Mouse (Mus musculus) midbrain, postnatal 0 days (tissue): ENCODE measurements around the gene Abcb8. TPM values are rescaled to one million over a fixed set of nuclear protein-coding genes. Genes with fewer than 3 reads are reported as not detected.

Source experiments
- ATAC-seq: fragments of 200-750 bp; cut with Nextera tagmentation; 2 replicates; pipeline ENCODE4 v1.8.0; 2017; ENCODE audit warnings: moderate number of reproducible peaks, mild to moderate bottlenecking, moderate TSS enrichment, moderate library complexity; ENCODE audit not compliant: low FRiP score
- DNase-seq: peaks from one replicate; pipeline ENCODE4 v3.0.0-alpha.2; 2015; ENCODE audit warnings: low spot score
- H3K27ac ChIP-seq: fragments of 300-500 bp; sonication (generic); 2 replicates; pipeline ENCODE4 v1.5.1; 2014; ENCODE audit warnings: low read depth, mild to moderate bottlenecking, low read length, mixed read lengths
- H3K27me3 ChIP-seq: fragments of 300-500 bp; sonication (generic); 2 replicates; pipeline ENCODE4 v1.6.1; 2014; ENCODE audit warnings: low read length, control low read depth, mixed read lengths; ENCODE audit not compliant: insufficient read depth
- H3K36me3 ChIP-seq: fragments of 300-500 bp; sonication (generic); 2 replicates; pipeline ENCODE4 v1.6.1; 2014; ENCODE audit warnings: low read length, control low read depth, mixed read lengths; ENCODE audit not compliant: insufficient read depth
- H3K4me1 ChIP-seq: fragments of 300-500 bp; sonication (generic); 2 replicates; pipeline ENCODE4 v1.6.1; 2014; ENCODE audit warnings: mild to moderate bottlenecking, control low read depth, antibody characterized with exemption, low read length, mixed read lengths; ENCODE audit not compliant: insufficient read depth
- H3K4me2 ChIP-seq: fragments of 300-500 bp; sonication (generic); 2 replicates; pipeline ENCODE4 v1.6.1; 2014; ENCODE audit warnings: low read depth, mild to moderate bottlenecking, low read length, mixed read lengths; ENCODE audit not compliant: poor library complexity, severe bottlenecking
- H3K4me3 ChIP-seq: fragments of 300-500 bp; sonication (generic); 2 replicates; pipeline ENCODE4 v1.5.1; 2014; ENCODE audit warnings: low read depth, mild to moderate bottlenecking, low read length, moderate library complexity
- H3K9ac ChIP-seq: fragments of 300-500 bp; sonication (generic); replicated peaks from 2 replicates; pipeline ENCODE4 v1.6.1; 2014; ENCODE audit warnings: mild to moderate bottlenecking, low read length, moderate library complexity, mixed read lengths; ENCODE audit not compliant: poor library complexity, severe bottlenecking
- H3K9me3 ChIP-seq: fragments of 300-500 bp; sonication (generic); 2 replicates; pipeline ENCODE4 v1.6.1; 2016; ENCODE audit warnings: low read length, control low read depth
- CTCF ChIP-seq: IDR thresholded peaks from 2 replicates; pipeline ENCODE4 v1.5.1; 2016; ENCODE audit warnings: antibody characterized with exemption, mild to moderate bottlenecking
- WGBS: fragments of 180-500 bp; shearing (Covaris S2); extraction: QIAGEN DNeasy Blood & Tissue Kit; methylation state at CpG from one replicate; pipeline ENCODE4 v1.1.7; 2014; 5-methylcytosine and 5-hydroxymethylcytosine counted together
- polyA plus RNA-seq: library from polyadenylated mRNA; unstranded; fragments of >200 nt; fragmentation: Nextera tagmentation; extraction: Ambion mirVana; gene quantifications from 2 replicates; pipeline ENCODE4 v1.2.1, GENCODE M21; 2015
- total RNA-seq: library from RNA; depleted of rRNA; stranded (reverse); fragments of >200 nt; gene quantifications from 2 replicates; pipeline ENCODE4 v1.2.3, GENCODE M21; 2014

Abcb8 gene
- total and polyA plus RNA-seq, 2 experiments from 2014 or later, result 42.4 to 71.7 TPM

GRCm38 (mm10) chr5:24442029-24442428 lies 48.6 kb downstream of the Abcb8 start:
- no peak overlapping the region for H3K4me3 ChIP-seq
- peaks cover 32% of the 10 kb centered on the region for H3K36me3 ChIP-seq
- H3K4me1 ChIP-seq, result peaks cover 10% of the 10 kb centered on the region; the same call in 1 of the 2 replicates
- TF ChIP-seq CTCF, result no peak
- DNase-seq (no peak), ATAC-seq (no peak)
- H3K9ac ChIP-seq, result no peak overlapping the region
- no peak overlapping the region for H3K27ac ChIP-seq
- no peaks in the 10 kb centered on the region for H3K9me3 ChIP-seq
- H3K4me2 ChIP-seq, result no peak overlapping the region
- no peaks in the 10 kb centered on the region for H3K27me3 ChIP-seq
- 89% methylated on average over 9 of the region's 9 CpGs for WGBS

DNA sequence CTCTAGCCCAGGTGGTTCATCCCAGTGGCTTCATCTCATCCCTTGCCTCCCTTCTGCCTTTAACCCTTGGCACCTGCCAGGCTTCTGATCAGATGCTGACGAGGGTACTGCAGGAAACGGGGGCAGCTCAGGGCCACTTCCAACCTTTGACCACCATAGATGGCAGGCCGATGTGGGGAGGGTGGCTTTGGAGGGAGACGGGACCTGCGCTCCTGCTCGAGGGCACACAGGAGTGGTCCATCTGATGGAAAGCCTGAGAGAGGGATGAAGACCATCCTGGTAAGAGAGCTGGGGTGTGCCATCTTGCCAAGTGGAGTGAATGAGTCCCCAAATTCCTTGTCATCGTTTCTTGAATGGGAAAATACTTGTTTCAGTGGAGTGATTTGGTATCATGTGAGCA lies 49.7 kb downstream of the Abcb8 start:
- TF ChIP-seq CTCF, result no peak
- Histone ChIP-seq H3K27ac (no peak overlapping the region), H3K27me3 (no peaks in the 10 kb centered on the region), H3K4me3 (no peak overlapping the region), H3K9ac (no peak overlapping the region), H3K4me1 (peaks cover 14% of the 10 kb centered on the region), H3K4me2 (no peak overlapping the region), H3K9me3 (no peaks in the 10 kb centered on the region), H3K36me3 (peaks cover 32% of the 10 kb centered on the region)
- 92% methylated on average over 7 of the region's 7 CpGs for WGBS
- DNase-seq (no peak), ATAC-seq (no peak)

GRCm38 (mm10) chr5:24443927-24444326 lies 50.5 kb downstream of the Abcb8 start:
- WGBS, result 83% methylated on average over 12 of the region's 12 CpGs
- no peaks in the 10 kb centered on the region for H3K27me3 ChIP-seq
- peaks cover 16% of the 10 kb centered on the region for H3K4me1 ChIP-seq
- peak overlapping the region; percentile 95 for H3K27ac ChIP-seq
- peaks cover 32% of the 10 kb centered on the region for H3K36me3 ChIP-seq
- no peak for TF ChIP-seq CTCF
- no peak for DNase-seq
- H3K4me3 ChIP-seq, result peak overlapping the region; percentile 68; the same call in 1 of the 2 replicates
- no peaks in the 10 kb centered on the region for H3K9me3 ChIP-seq
- ATAC-seq, result no peak
- H3K4me2 ChIP-seq, result peak overlapping the region; percentile 96
- H3K9ac ChIP-seq, result peak overlapping the region; percentile 91

DNA sequence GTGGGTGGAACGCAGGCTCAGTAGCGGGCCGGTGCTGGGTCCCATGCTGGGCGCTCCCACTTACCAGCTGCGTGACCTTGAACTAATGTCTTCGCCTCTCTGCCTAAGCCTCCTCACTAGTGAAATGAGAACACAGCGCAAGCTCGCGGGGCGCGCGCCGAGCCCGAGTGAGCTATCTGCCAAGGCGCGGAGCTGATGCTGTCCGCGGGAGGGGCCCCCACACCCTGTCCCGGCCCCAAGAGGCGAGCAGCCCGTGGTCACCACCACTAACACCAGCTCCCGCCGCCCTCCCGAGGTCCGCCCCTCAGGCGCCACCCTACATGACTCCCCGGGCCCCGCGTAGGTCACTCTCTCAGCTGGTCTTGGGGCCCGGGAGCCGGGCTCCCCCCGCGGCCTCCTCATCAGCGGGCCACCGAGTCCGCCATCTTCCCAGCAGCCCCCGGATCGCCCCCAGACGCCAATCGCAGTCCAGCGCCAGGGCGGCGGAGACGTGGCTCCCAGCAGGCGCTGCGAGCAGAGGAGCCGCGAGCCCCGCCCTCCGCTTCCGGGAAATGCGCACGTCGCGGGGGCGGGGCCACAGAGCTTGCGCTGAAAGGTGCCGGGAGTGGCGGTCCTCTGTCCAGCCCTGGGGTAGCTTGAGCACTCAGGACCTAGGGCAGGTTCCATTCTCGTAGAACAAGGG lies 51.4 kb downstream of the Abcb8 start, which contains the start of gene Fastk:
Gene Fastk, minus strand, starts transcription at position 542 of the 682 bp plus-strand sequence.
- H3K27me3 ChIP-seq, result no peaks in the 10 kb centered on the region
- under 1% methylated on average over 57 of the region's 60 CpGs for WGBS
- TF ChIP-seq CTCF, result peak; percentile 7; the same call in 1 of the 2 replicates
- H3K4me2 ChIP-seq, result peak within 1 kb of the TSS; percentile 96
- ATAC-seq (peak; percentile 78), DNase-seq (peak; percentile 95)
- H3K4me3 ChIP-seq, result peak within 1 kb of the TSS; percentile 68
- peaks cover 16% of the 10 kb centered on the region for H3K4me1 ChIP-seq
- H3K27ac ChIP-seq, result peak within 1 kb of the TSS; percentile 95
- H3K9ac ChIP-seq, result peak within 1 kb of the TSS; percentile 91
- H3K9me3 ChIP-seq, result no peaks in the 10 kb centered on the region
- H3K36me3 ChIP-seq, result peaks cover 22% of the 10 kb centered on the region

GRCm38 (mm10) chr5:24445428-24446080 lies 52.1 kb downstream of the Abcb8 start:
- peak; percentile 39 for TF ChIP-seq CTCF
- peaks cover 16% of the 10 kb centered on the region for H3K4me1 ChIP-seq
- 51% methylated on average over 20 of the region's 20 CpGs for WGBS
- peak overlapping the region; percentile 96 for H3K4me2 ChIP-seq
- peak overlapping the region; percentile 91 for H3K9ac ChIP-seq
- no peak for ATAC-seq
- no peak for DNase-seq
- no peaks in the 10 kb centered on the region for H3K9me3 ChIP-seq
- H3K27me3 ChIP-seq, result no peaks in the 10 kb centered on the region
- peak overlapping the region; percentile 68 for H3K4me3 ChIP-seq
- peak overlapping the region; percentile 95 for H3K27ac ChIP-seq
- H3K36me3 ChIP-seq, result peaks cover 16% of the 10 kb centered on the region

DNA sequence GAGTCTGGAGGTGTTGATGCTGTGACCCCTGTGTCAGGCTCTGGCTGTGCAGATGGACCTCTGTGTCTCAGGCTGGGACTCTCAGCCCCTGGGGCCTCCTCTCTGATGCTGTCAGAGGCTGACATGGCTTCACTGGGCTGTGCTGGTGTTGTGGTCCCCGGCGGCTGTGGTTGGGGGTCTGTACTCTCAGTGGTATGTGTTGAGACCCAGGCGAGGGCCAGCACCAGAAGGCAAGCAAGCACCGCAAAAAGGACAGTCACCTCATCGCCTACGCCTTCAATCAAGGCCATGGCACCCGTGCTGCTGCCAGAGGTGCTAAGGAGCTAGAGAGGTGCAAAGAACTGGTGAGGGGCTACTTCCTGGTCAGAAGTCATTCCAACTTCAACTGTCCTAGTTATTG lies 53.2 kb downstream of the Abcb8 start:
- peaks cover 16% of the 10 kb centered on the region for H3K4me1 ChIP-seq
- H3K4me2 ChIP-seq, result peak overlapping the region; percentile 92; the same call in 1 of the 2 replicates
- DNase-seq (no peak), ATAC-seq (no peak)
- H3K9me3 ChIP-seq, result no peaks in the 10 kb centered on the region
- no peak overlapping the region for H3K27ac ChIP-seq
- H3K9ac ChIP-seq, result no peak overlapping the region
- 91% methylated on average over 7 of the region's 7 CpGs for WGBS
- no peaks in the 10 kb centered on the region for H3K27me3 ChIP-seq
- peaks cover 6% of the 10 kb centered on the region; the same call in 1 of the 2 replicates for H3K36me3 ChIP-seq
- no peak overlapping the region for H3K4me3 ChIP-seq
- no peak for TF ChIP-seq CTCF
